Mouse (Mus musculus) MEL (cell line): Measurements from ENCODE around the gene Fkrp. TPM values are rescaled to one million over a fixed set of nuclear protein-coding genes. Genes with fewer than 3 reads are reported as not detected.

Experiments used
- DNase-seq: peaks from one replicate; pipeline ENCODE4 v3.0.0; 2011; ENCODE audit warnings: low read depth, low spot score
- H3K27ac ChIP-seq: 2 replicates; pipeline ENCODE4 v1.5.1; 2012; ENCODE audit warnings: low read depth, mild to moderate bottlenecking, control low read depth, low read length, moderate library complexity; ENCODE audit not compliant: control insufficient read depth
- H3K27me3 ChIP-seq, 2 experiments: fragments of 150-350 bp in 1 of 2; sonication (generic) in 1 of 2; 2 replicates each; pipeline ENCODE4 v1.6.1; 2012; ENCODE audit warnings: low read length in 2 of 2, mild to moderate bottlenecking in 2 of 2, improper control_type of control experiment in 1 of 2, moderate library complexity in 1 of 2; ENCODE audit not compliant: insufficient read depth in 2 of 2, control insufficient read depth in 1 of 2
- H3K36me3 ChIP-seq, 2 experiments: 2 replicates each; pipeline ENCODE4 v1.6.1; 2012 to 2014; ENCODE audit warnings: low read length in 2 of 2, improper control_type of control experiment in 1 of 2, inconsistent platforms in 1 of 2, mild to moderate bottlenecking in 1 of 2; ENCODE audit not compliant: insufficient read depth in 2 of 2, control insufficient read depth in 1 of 2
- H3K4me1 ChIP-seq, 2 experiments: fragments of 150-350 bp in 1 of 2; sonication (generic) in 1 of 2; 2 replicates each; pipeline ENCODE4 v1.6.1; 2012; ENCODE audit warnings: low read length in 2 of 2, improper control_type of control experiment in 1 of 2, mild to moderate bottlenecking in 1 of 2; ENCODE audit not compliant: insufficient read depth in 2 of 2, control insufficient read depth in 1 of 2
- H3K4me3 ChIP-seq, 2 experiments: fragments of 150-350 bp in 1 of 2; sonication (generic) in 1 of 2; 2 replicates each; pipeline ENCODE4 v1.5.1; 2012; ENCODE audit warnings: low read depth in 2 of 2, low read length in 2 of 2, mild to moderate bottlenecking in 2 of 2, moderate library complexity in 2 of 2, control low read depth in 1 of 2, improper control_type of control experiment in 1 of 2; ENCODE audit not compliant: control insufficient read depth in 1 of 2, insufficient read depth in 1 of 2
- H3K79me2 ChIP-seq: 2 replicates; pipeline ENCODE4 v1.6.1; 2012; ENCODE audit warnings: mild to moderate bottlenecking, low read length, moderate library complexity; ENCODE audit not compliant: control insufficient read depth, poor library complexity, insufficient read depth
- H3K9ac ChIP-seq: 2 replicates; pipeline ENCODE4 v1.6.1; 2012; ENCODE audit warnings: low read depth, mild to moderate bottlenecking, control low read depth, low read length, moderate library complexity; ENCODE audit not compliant: control insufficient read depth, poor library complexity, severe bottlenecking
- H3K9me3 ChIP-seq: fragments of 150-350 bp; sonication (generic); replicated peaks from 2 replicates; pipeline ENCODE4 v1.6.1; 2012; ENCODE audit warnings: mild to moderate bottlenecking, low read length, improper control_type of control experiment, moderate library complexity; ENCODE audit not compliant: insufficient read depth
- BHLHE40 ChIP-seq: IDR thresholded peaks from 2 replicates; pipeline ENCODE4 v1.6.1; 2012; ENCODE audit warnings: low read depth, mild to moderate bottlenecking, inconsistent platforms, low read length, improper control_type of control experiment, borderline replicate concordance
- CHD1 ChIP-seq: IDR thresholded peaks from 2 replicates; pipeline ENCODE4 v1.6.1; 2012; ENCODE audit warnings: low read depth, mild to moderate bottlenecking, inconsistent platforms, low read length, improper control_type of control experiment
- CTCF ChIP-seq, 3 experiments: IDR thresholded peaks in 2 of 3; conservative IDR thresholded peaks in 1 of 3; 2 replicates each; pipeline ENCODE4 v1.5.1; 2011 to 2012; ENCODE audit warnings: low read length in 3 of 3, low read depth in 2 of 3, mild to moderate bottlenecking in 2 of 3, improper control_type of control experiment in 1 of 3, inconsistent platforms in 1 of 3, mixed read lengths in 1 of 3, moderate library complexity in 1 of 3; ENCODE audit not compliant: control insufficient read depth in 1 of 3, insufficient read depth in 1 of 3, poor library complexity in 1 of 3, severe bottlenecking in 1 of 3
- E2F4 ChIP-seq: IDR thresholded peaks from 2 replicates; pipeline ENCODE4 v1.6.1; 2011; ENCODE audit warnings: low read depth, low read length, improper control_type of control experiment, borderline replicate concordance
- ELF1 ChIP-seq: IDR thresholded peaks from 2 replicates; pipeline ENCODE4 v1.6.1; 2014; ENCODE audit warnings: low read depth, mild to moderate bottlenecking, inconsistent platforms, low read length, improper control_type of control experiment, moderate library complexity
- EP300 ChIP-seq, 2 experiments: IDR thresholded peaks; 2 replicates each; pipeline ENCODE4 v1.6.1; 2011; ENCODE audit warnings: improper control_type of control experiment in 2 of 2, low read length in 2 of 2, low read depth in 1 of 2, mild to moderate bottlenecking in 1 of 2
- ETS1 ChIP-seq: IDR thresholded peaks from 2 replicates; pipeline ENCODE4 v1.6.1; 2012; ENCODE audit warnings: low read depth, mild to moderate bottlenecking, inconsistent platforms, low read length, improper control_type of control experiment, moderate library complexity
- GATA1 ChIP-seq: IDR thresholded peaks from 2 replicates; pipeline ENCODE4 v1.6.1; 2011; ENCODE audit warnings: low read depth, low read length, improper control_type of control experiment
- HCFC1 ChIP-seq: IDR thresholded peaks from 2 replicates; pipeline ENCODE4 v1.6.1; 2012; ENCODE audit warnings: low read depth, mild to moderate bottlenecking, inconsistent platforms, low read length, improper control_type of control experiment, moderate library complexity
- JUND ChIP-seq: IDR thresholded peaks from 2 replicates; pipeline ENCODE4 v1.6.1; 2011; ENCODE audit warnings: low read depth, mild to moderate bottlenecking, improper control_type of control experiment, low read length
- KAT2A ChIP-seq: conservative IDR thresholded peaks from 2 replicates; pipeline ENCODE4 v1.6.1; 2012; ENCODE audit warnings: low read depth, low read length, improper control_type of control experiment, inconsistent platforms
- MAFK ChIP-seq: IDR thresholded peaks from 2 replicates; pipeline ENCODE4 v1.6.1; 2011; ENCODE audit warnings: low read depth, mild to moderate bottlenecking, low read length, improper control_type of control experiment, borderline replicate concordance
- MAX ChIP-seq: IDR thresholded peaks from 2 replicates; pipeline ENCODE4 v1.6.1; 2011; ENCODE audit warnings: low read length, improper control_type of control experiment
- MAZ ChIP-seq: IDR thresholded peaks from 2 replicates; pipeline ENCODE4 v1.6.1; 2012; ENCODE audit warnings: low read depth, mild to moderate bottlenecking, inconsistent platforms, low read length, improper control_type of control experiment
- MEF2A ChIP-seq: IDR thresholded peaks from 2 replicates; pipeline ENCODE4 v1.6.1; 2014; ENCODE audit warnings: low read depth, mild to moderate bottlenecking, inconsistent platforms, low read length, improper control_type of control experiment; ENCODE audit not compliant: poor library complexity, insufficient replicate concordance, severe bottlenecking; ENCODE audit errors: extremely low read depth
- MXI1 ChIP-seq: IDR thresholded peaks from 2 replicates; pipeline ENCODE4 v1.6.1; 2011; ENCODE audit warnings: mild to moderate bottlenecking, low read depth, low read length, improper control_type of control experiment
- MYB ChIP-seq: IDR thresholded peaks from 2 replicates; pipeline ENCODE4 v1.6.1; 2011; ENCODE audit warnings: mild to moderate bottlenecking, low read depth, low read length, improper control_type of control experiment
- NELFE ChIP-seq: IDR thresholded peaks from 2 replicates; pipeline ENCODE4 v1.6.1; 2011; ENCODE audit warnings: low read depth, low read length, improper control_type of control experiment
- NRF1 ChIP-seq: IDR thresholded peaks from 2 replicates; pipeline ENCODE4 v1.6.1; 2014; ENCODE audit warnings: low read depth, mild to moderate bottlenecking, inconsistent platforms, low read length, improper control_type of control experiment, moderate library complexity; ENCODE audit not compliant: poor library complexity, insufficient read depth, severe bottlenecking
- POLR2A ChIP-seq, 2 experiments: IDR thresholded peaks; 2 replicates each; pipeline ENCODE4 v1.6.1; 2011 to 2012; ENCODE audit warnings: low read length in 2 of 2, mild to moderate bottlenecking in 2 of 2, control low read depth in 1 of 2, improper control_type of control experiment in 1 of 2, low read depth in 1 of 2, moderate library complexity in 1 of 2; ENCODE audit not compliant: control insufficient read depth in 1 of 2, insufficient read depth in 1 of 2, poor library complexity in 1 of 2
- POLR2AphosphoS2 ChIP-seq: IDR thresholded peaks from 2 replicates; pipeline ENCODE4 v1.6.1; 2011; ENCODE audit warnings: low read length, improper control_type of control experiment
- POLR2AphosphoS5 ChIP-seq: IDR thresholded peaks from 2 replicates; pipeline ENCODE4 v1.6.1; 2012; ENCODE audit warnings: low read depth, borderline replicate concordance, mild to moderate bottlenecking, inconsistent platforms, low read length, moderate library complexity, mixed read lengths
- RAD21 ChIP-seq: IDR thresholded peaks from 2 replicates; pipeline ENCODE4 v1.6.1; 2011; ENCODE audit warnings: mild to moderate bottlenecking, low read depth, low read length, improper control_type of control experiment
- RCOR1 ChIP-seq: IDR thresholded peaks from 2 replicates; pipeline ENCODE4 v1.6.1; 2012; ENCODE audit warnings: low read depth, mild to moderate bottlenecking, inconsistent platforms, low read length, improper control_type of control experiment
- SIN3A ChIP-seq: IDR thresholded peaks from 2 replicates; pipeline ENCODE4 v1.6.1; 2012; ENCODE audit warnings: low read length, improper control_type of control experiment, inconsistent platforms
- SMC3 ChIP-seq: IDR thresholded peaks from 2 replicates; pipeline ENCODE4 v1.6.1; 2011; ENCODE audit warnings: low read depth, low read length, improper control_type of control experiment
- TAL1 ChIP-seq: IDR thresholded peaks from 2 replicates; pipeline ENCODE4 v1.6.1; 2012; ENCODE audit warnings: mild to moderate bottlenecking, inconsistent platforms, low read length, moderate library complexity, mixed read lengths
- TBP ChIP-seq: IDR thresholded peaks from 2 replicates; pipeline ENCODE4 v1.8.0; 2011; ENCODE audit warnings: low read depth, low read length, improper control_type of control experiment
- TCF12 ChIP-seq: IDR thresholded peaks from 2 replicates; pipeline ENCODE4 v1.6.1; 2014; ENCODE audit warnings: low read depth, mild to moderate bottlenecking, inconsistent platforms, low read length, improper control_type of control experiment, moderate library complexity
- UBTF ChIP-seq: IDR thresholded peaks from 2 replicates; pipeline ENCODE4 v1.6.1; 2012; ENCODE audit warnings: low read depth, mild to moderate bottlenecking, inconsistent platforms, low read length, improper control_type of control experiment, moderate library complexity, borderline replicate concordance; ENCODE audit not compliant: insufficient read depth
- USF1 ChIP-seq: IDR thresholded peaks from 2 replicates; pipeline ENCODE4 v1.6.1; 2014; ENCODE audit warnings: low read depth, mild to moderate bottlenecking, inconsistent platforms, low read length, improper control_type of control experiment, moderate library complexity
- USF2 ChIP-seq, 2 experiments: IDR thresholded peaks; 2 replicates each; pipeline ENCODE4 v1.6.1; 2011 to 2012; ENCODE audit warnings: improper control_type of control experiment in 2 of 2, low read length in 2 of 2, borderline replicate concordance in 1 of 2, inconsistent platforms in 1 of 2, low read depth in 1 of 2, mild to moderate bottlenecking in 1 of 2; ENCODE audit not compliant: insufficient read depth in 1 of 2
- ZC3H11A ChIP-seq: IDR thresholded peaks from 2 replicates; pipeline ENCODE4 v1.6.1; 2012; ENCODE audit warnings: low read depth, mild to moderate bottlenecking, inconsistent platforms, low read length, improper control_type of control experiment
- ZKSCAN1 ChIP-seq: IDR thresholded peaks from 2 replicates; pipeline ENCODE4 v1.6.1; 2012; ENCODE audit warnings: low read depth, mild to moderate bottlenecking, inconsistent platforms, low read length, improper control_type of control experiment, moderate library complexity
- ZMIZ1 ChIP-seq: IDR thresholded peaks from 2 replicates; pipeline ENCODE4 v1.6.1; 2012; ENCODE audit warnings: low read depth, mild to moderate bottlenecking, inconsistent platforms, low read length, improper control_type of control experiment, moderate library complexity
- ZNF384 ChIP-seq: IDR thresholded peaks from 2 replicates; pipeline ENCODE4 v1.6.1; 2012; ENCODE audit warnings: low read depth, mild to moderate bottlenecking, inconsistent platforms, low read length, improper control_type of control experiment
- polyA plus RNA-seq, 2 experiments: library from polyadenylated mRNA; stranded (reverse) in 1 of 2; unstranded in 1 of 2; fragments of >175 nt in 1 of 2; fragments of >200 nt in 1 of 2; gene quantifications; 2 replicates each; pipeline versions ENCODE4 v1.2.1 to v1.2.4; 2012; ENCODE audit warnings: low replicate concordance in 2 of 2, low read depth in 1 of 2; ENCODE audit not compliant: insufficient read length in 2 of 2, insufficient read depth in 1 of 2, missing spikeins in 1 of 2
- total RNA-seq: library from RNA; depleted of rRNA; stranded (reverse); fragments of 300-350 nt; gene quantifications from 2 replicates; pipeline ENCODE4 v1.2.3, GENCODE M21; 2012

Fkrp gene
- total and polyA plus RNA-seq, 3 experiments, result 15.9 to 19.2 TPM; not detected in 1

DNA sequence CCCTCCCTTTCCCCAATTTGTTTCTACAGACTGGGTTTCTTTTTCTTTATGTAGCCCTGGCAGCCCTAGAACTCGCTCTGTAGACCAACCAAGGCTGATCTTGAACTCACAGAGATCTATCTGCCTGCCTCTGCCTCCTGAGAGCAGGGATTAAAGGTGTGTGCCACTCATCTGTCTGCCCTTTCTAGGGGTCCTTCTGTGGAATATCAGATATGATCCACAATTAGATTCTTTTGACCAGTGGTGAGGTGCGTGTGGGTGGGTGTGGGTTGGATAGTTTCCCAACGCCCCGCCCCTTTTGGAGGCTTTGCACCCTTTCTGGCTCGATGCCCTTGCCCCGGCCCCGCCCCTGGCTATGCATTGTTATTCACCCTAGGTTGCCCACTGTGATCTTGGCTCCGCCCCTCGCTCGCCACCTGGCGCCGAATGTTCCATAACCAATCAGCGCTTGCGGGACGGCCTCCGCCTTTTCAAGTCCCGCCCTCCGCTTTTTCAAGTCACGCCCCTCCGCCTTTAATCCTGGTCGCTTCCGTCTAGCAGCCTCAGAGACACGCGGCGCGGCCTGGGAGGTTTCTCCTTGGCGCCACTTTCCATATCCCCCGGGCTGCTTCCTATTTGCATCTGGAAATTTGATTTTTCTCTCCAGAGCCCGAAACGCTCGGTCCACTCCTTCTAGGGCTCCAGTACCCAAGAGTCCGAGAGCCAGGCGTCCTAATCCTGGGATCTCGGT is 35.5 kb downstream of the Fkrp start, which contains the start of gene Slc1a5:
Slc1a5 (plus strand) TSS at position 516 of the 730 bp plus-strand sequence.
- H3K79me2 ChIP-seq, result peaks cover 43% of the 10 kb centered on the region
- peak; percentile 98 for DNase-seq
- H3K9me3 ChIP-seq, result no peaks in the 10 kb centered on the region
- H3K36me3 ChIP-seq, result peaks cover 0 to 15% of the 10 kb centered on the region in 2 experiments; a peak in 2 of 4 replicates
- peak within 1 kb of the TSS; percentile 61 to 64 for H3K4me3 ChIP-seq
- H3K4me1 ChIP-seq, result peaks cover 0 to 10% of the 10 kb centered on the region in 2 experiments; a peak in 3 of 4 replicates
- no peaks in the 10 kb centered on the region for H3K27me3 ChIP-seq
- peak within 1 kb of the TSS; percentile 77 for H3K27ac ChIP-seq
- peak within 1 kb of the TSS; percentile 85 for H3K9ac ChIP-seq
- TF ChIP-seq POLR2A (IDR thresholded peaks at IDR 0.05; ENCODE audit: control insufficient read depth in 1 of 2, insufficient read depth in 1 of 2, low read depth in 1 of 2, low read length in 2 of 2, poor library complexity in 1 of 2) (peak; percentile 94 to 100), MYB (no peak), MAX (peak; percentile 93), HCFC1 (peak; percentile 67), SIN3A (peak; percentile 90), MAFK (no peak), JUND (no peak), ZKSCAN1 (no peak), KAT2A (no peak), TBP (peak; percentile 98), BHLHE40 (no peak), ZNF384 (no peak), GATA1 (no peak), MEF2A (no peak), ETS1 (0 out of 2 replicates have a peak, but pooled peaks have one; percentile 3), EP300 (IDR thresholded peaks at IDR 0.05; ENCODE audit: low read depth in 1 of 2, low read length in 2 of 2) (no peak), SMC3 (no peak), CHD1 (no peak), MAZ (peak; percentile 65; the same call in 1 of the 2 replicates), UBTF (no peak), TCF12 (peak; percentile 76), RAD21 (no peak), ZC3H11A (no peak), USF2 (IDR thresholded peaks at IDR 0.05; ENCODE audit: borderline replicate concordance in 1 of 2, insufficient read depth in 1 of 2, low read depth in 1 of 2, low read length in 2 of 2) (no peak), CTCF (IDR thresholded peaks at IDR 0.05 in 2 of 3, conservative IDR thresholded peaks at IDR 0.05 in 1 of 3; ENCODE audit: control insufficient read depth in 1 of 3, insufficient read depth in 1 of 3, low read depth in 2 of 3, low read length in 3 of 3, poor library complexity in 1 of 3, severe bottlenecking in 1 of 3) (no peak), MXI1 (peak; percentile 98), NRF1 (no peak), ZMIZ1 (peak; percentile 99), USF1 (0 out of 2 replicates have a peak, but pooled peaks have one; percentile 36), NELFE (peak; percentile 100), POLR2AphosphoS5 (peak; percentile 80; the same call in 1 of the 2 replicates), ELF1 (peak; percentile 70), POLR2AphosphoS2 (peak; percentile 99), E2F4 (no peak), TAL1 (no peak), RCOR1 (no peak)
